Mouse (Mus musculus): ENCODE data around the gene Abhd12b. TPM values are rescaled to one million over a fixed set of nuclear protein-coding genes. Genes with fewer than 3 reads are reported as not detected.

Abhd12b gene
- total RNA-seq, 1 experiment = not detected

- Histone ChIP-seq H3K4me3 (ENCODE audit: insufficient read depth in 1 of 2, low read depth in 1 of 2, low read length in 2 of 2, poor library complexity in 1 of 2, severe bottlenecking in 1 of 2) (peak overlapping the region; percentile 79 to 83), H3K4me1 (ENCODE audit: control insufficient read depth in 2 of 2, insufficient read depth in 2 of 2, low read length in 2 of 2, poor library complexity in 1 of 2) (peaks cover 3 to 8% of the 10 kb centered on the region in 2 experiments; a peak in 2 of 4 replicates), H3K36me3 (ENCODE audit: control insufficient read depth, insufficient read depth, low read length, poor library complexity, severe bottlenecking) (no peaks in the 10 kb centered on the region), H3K9ac (ENCODE audit: insufficient read depth, low read depth, low read length, poor library complexity, severe bottlenecking) (peak overlapping the region; percentile 76), H3K27ac (ENCODE audit: insufficient read depth, low read depth, low read length, poor library complexity, severe bottlenecking) (no peak overlapping the region), H3K9me3 (ENCODE audit: control insufficient read depth, insufficient read depth, low read depth, low read length) (no peaks in the 10 kb centered on the region)
- TF ChIP-seq ZNF384 (IDR thresholded peaks at IDR 0.05; ENCODE audit: low read depth, low read length) (no peak), ZC3H11A (IDR thresholded peaks at IDR 0.05; ENCODE audit: borderline replicate concordance, low read depth, low read length) (no peak), MAFK (IDR thresholded peaks at IDR 0.05; ENCODE audit: insufficient read depth, low read depth, low read length) (no peak), HCFC1 (IDR thresholded peaks at IDR 0.05; ENCODE audit: borderline replicate concordance, insufficient read depth, low read length) (no peak), CHD2 (IDR thresholded peaks at IDR 0.05; ENCODE audit: low read depth, low read length) (no peak)
- DNase-seq (ENCODE audit: low read depth, low spot score) = no peak
- in situ Hi-C loops (cut with MboI; ENCODE audit: low sequenced_read_pairs in 2 of 2, unreplicated experiment in 2 of 2) = no loop called here
Observed at GRCm38 (mm10) chr12:70111367-70112089, 42.4 kb upstream of the Abhd12b start.

GRCm38 (mm10) chr12:70112090-70112383 lies 41.9 kb upstream of the Abhd12b start:
- H3K9ac ChIP-seq (ENCODE audit: insufficient read depth, low read depth, low read length, poor library complexity, severe bottlenecking) = peak overlapping the region; percentile 76; the same call in 1 of the 2 replicates
- TF ChIP-seq ZC3H11A (IDR thresholded peaks at IDR 0.05; ENCODE audit: borderline replicate concordance, low read depth, low read length) (no peak), HCFC1 (IDR thresholded peaks at IDR 0.05; ENCODE audit: borderline replicate concordance, insufficient read depth, low read length) (no peak), MAFK (IDR thresholded peaks at IDR 0.05; ENCODE audit: insufficient read depth, low read depth, low read length) (no peak), CHD2 (IDR thresholded peaks at IDR 0.05; ENCODE audit: low read depth, low read length) (no peak), ZNF384 (IDR thresholded peaks at IDR 0.05; ENCODE audit: low read depth, low read length) (no peak)
- H3K27ac ChIP-seq (ENCODE audit: insufficient read depth, low read depth, low read length, poor library complexity, severe bottlenecking) = no peak overlapping the region
- H3K4me3 ChIP-seq (ENCODE audit: insufficient read depth in 1 of 2, low read depth in 1 of 2, low read length in 2 of 2, poor library complexity in 1 of 2, severe bottlenecking in 1 of 2) = peak overlapping the region; percentile 79 to 83
- DNase-seq (ENCODE audit: low read depth, low spot score) = no peak
- H3K4me1 ChIP-seq (ENCODE audit: control insufficient read depth in 2 of 2, insufficient read depth in 2 of 2, low read length in 2 of 2, poor library complexity in 1 of 2) = peaks cover 3 to 8% of the 10 kb centered on the region in 2 experiments; a peak in 2 of 4 replicates
- no peaks in the 10 kb centered on the region for H3K36me3 ChIP-seq (ENCODE audit: control insufficient read depth, insufficient read depth, low read length, poor library complexity, severe bottlenecking)
- in situ Hi-C loops (cut with MboI; ENCODE audit: low sequenced_read_pairs in 2 of 2, unreplicated experiment in 2 of 2) = no loop called here
- H3K9me3 ChIP-seq (ENCODE audit: control insufficient read depth, insufficient read depth, low read depth, low read length) = no peaks in the 10 kb centered on the region

GRCm38 (mm10) chr12:70113351-70113750 lies 40.6 kb upstream of the Abhd12b start, which contains the start of gene Nin:
Gene Nin, minus strand, starts transcription at chr12:70113717.
- TF ChIP-seq MAFK (IDR thresholded peaks at IDR 0.05; ENCODE audit: insufficient read depth, low read depth, low read length) (no peak), ZC3H11A (IDR thresholded peaks at IDR 0.05; ENCODE audit: borderline replicate concordance, low read depth, low read length) (no peak), CHD2 (IDR thresholded peaks at IDR 0.05; ENCODE audit: low read depth, low read length) (no peak), ZNF384 (IDR thresholded peaks at IDR 0.05; ENCODE audit: low read depth, low read length) (no peak), HCFC1 (IDR thresholded peaks at IDR 0.05; ENCODE audit: borderline replicate concordance, insufficient read depth, low read length) (no peak)
- Histone ChIP-seq H3K9ac (ENCODE audit: insufficient read depth, low read depth, low read length, poor library complexity, severe bottlenecking) (no peak within 1 kb of the TSS), H3K4me3 (ENCODE audit: insufficient read depth in 1 of 2, low read depth in 1 of 2, low read length in 2 of 2, poor library complexity in 1 of 2, severe bottlenecking in 1 of 2) (0 out of 4 replicates have a peak within 1 kb of the TSS, but pooled peaks of 1 of the 2 experiments have one; percentile 83), H3K27ac (ENCODE audit: insufficient read depth, low read depth, low read length, poor library complexity, severe bottlenecking) (no peak within 1 kb of the TSS), H3K36me3 (ENCODE audit: control insufficient read depth, insufficient read depth, low read length, poor library complexity, severe bottlenecking) (no peaks in the 10 kb centered on the region), H3K4me1 (ENCODE audit: control insufficient read depth in 2 of 2, insufficient read depth in 2 of 2, low read length in 2 of 2, poor library complexity in 1 of 2) (peaks cover 3 to 8% of the 10 kb centered on the region in 2 experiments; a peak in 2 of 4 replicates), H3K9me3 (ENCODE audit: control insufficient read depth, insufficient read depth, low read depth, low read length) (no peaks in the 10 kb centered on the region)
- no peak for DNase-seq (ENCODE audit: low read depth, low spot score)
- in situ Hi-C loops (cut with MboI; ENCODE audit: low sequenced_read_pairs in 2 of 2, unreplicated experiment in 2 of 2) = no loop called here

GRCm38 (mm10) chr12:70117146-70117545 lies 36.8 kb upstream of the Abhd12b start:
- in situ Hi-C loops (cut with MboI; ENCODE audit: low sequenced_read_pairs in 2 of 2, unreplicated experiment in 2 of 2) = no loop called here
- TF ChIP-seq ZNF384 (IDR thresholded peaks at IDR 0.05; ENCODE audit: low read depth, low read length) (no peak), ZC3H11A (IDR thresholded peaks at IDR 0.05; ENCODE audit: borderline replicate concordance, low read depth, low read length) (no peak), CHD2 (IDR thresholded peaks at IDR 0.05; ENCODE audit: low read depth, low read length) (no peak), HCFC1 (IDR thresholded peaks at IDR 0.05; ENCODE audit: borderline replicate concordance, insufficient read depth, low read length) (no peak), MAFK (IDR thresholded peaks at IDR 0.05; ENCODE audit: insufficient read depth, low read depth, low read length) (no peak)
- Histone ChIP-seq H3K9me3 (ENCODE audit: control insufficient read depth, insufficient read depth, low read depth, low read length) (no peaks in the 10 kb centered on the region), H3K27ac (ENCODE audit: insufficient read depth, low read depth, low read length, poor library complexity, severe bottlenecking) (no peak overlapping the region), H3K9ac (ENCODE audit: insufficient read depth, low read depth, low read length, poor library complexity, severe bottlenecking) (no peak overlapping the region), H3K36me3 (ENCODE audit: control insufficient read depth, insufficient read depth, low read length, poor library complexity, severe bottlenecking) (no peaks in the 10 kb centered on the region), H3K4me3 (ENCODE audit: insufficient read depth in 1 of 2, low read depth in 1 of 2, low read length in 2 of 2, poor library complexity in 1 of 2, severe bottlenecking in 1 of 2) (no peak overlapping the region), H3K4me1 (ENCODE audit: control insufficient read depth in 2 of 2, insufficient read depth in 2 of 2, low read length in 2 of 2, poor library complexity in 1 of 2) (peaks cover 0 to 3% of the 10 kb centered on the region in 2 experiments; a peak in 1 of 4 replicates)
- no peak for DNase-seq (ENCODE audit: low read depth, low spot score)

All from ES-E14 (cell line).